Mouse (Mus musculus) kidney, adult 2 months (tissue): ENCODE results near the gene AI837181.

ENCODE experiments used
- CTCF ChIP-seq: fragments of 200-500 bp; conservative IDR thresholded peaks from 2 replicates; pipeline ENCODE4 v1.5.1; 2011; ENCODE audit warnings: low read depth, mild to moderate bottlenecking, control low read depth, low read length, moderate library complexity, mixed read lengths; ENCODE audit not compliant: insufficient read depth, insufficient read length
- POLR2A ChIP-seq: fragments of 200-500 bp; IDR thresholded peaks from one replicate; pipeline ENCODE4 v1.6.1; 2011; ENCODE audit warnings: low read depth, low read length, control low read depth

- TF ChIP-seq POLR2A (no peak), CTCF (no peak)
Measured at GRCm38 (mm10) chr19:5421784-5422183, 3.2 kb upstream of the AI837181 start.
